8 mouse cellular contexts compared by ENCODE assay signal in genomic region chr13:46571961-46572647, GRCm38 (mm10).
A peak's percentile ranks its signal among the peaks of the same experiment; 100 is the strongest.
DNase-seq lines count a peak whose midpoint lies in the region; ATAC-seq lines count a peak whose summit lies in the region.

No protein-coding gene starts in this region.

- no peaks in the 10 kb centered on the region for H3K9me3 ChIP-seq in kidney, embryonic 16.5 days (ENCODE audit: low read length)
- H3K9me3 ChIP-seq in hindbrain, embryonic 13.5 days, result no peaks in the 10 kb centered on the region
- H3K9me3 ChIP-seq in lung, embryonic 15.5 days, result no peaks in the 10 kb centered on the region

- no peaks in the 10 kb centered on the region for H3K27me3 ChIP-seq in kidney, embryonic 16.5 days (ENCODE audit: insufficient read depth, low read length)
- no peaks in the 10 kb centered on the region for H3K27me3 ChIP-seq in hindbrain, embryonic 13.5 days
- no peaks in the 10 kb centered on the region for H3K27me3 ChIP-seq in lung, embryonic 15.5 days

- peak overlapping the region; percentile 34; the same call in 1 of the 2 replicates for H3K4me2 ChIP-seq in kidney, embryonic 16.5 days (replicated peaks; ENCODE audit: low read depth, low read length)
- no peak overlapping the region for H3K4me2 ChIP-seq in hindbrain, embryonic 13.5 days
- H3K4me2 ChIP-seq in lung, embryonic 15.5 days, result peak overlapping the region; percentile 48

- no peak overlapping the region for H3K27ac ChIP-seq in kidney, embryonic 16.5 days (ENCODE audit: low read length)
- H3K27ac ChIP-seq in hindbrain, embryonic 13.5 days, result 0 out of 2 replicates have a peak overlapping the region, but pooled peaks have one; percentile 18
- H3K27ac ChIP-seq in lung, embryonic 15.5 days, result peak overlapping the region; percentile 43; the same call in 1 of the 2 replicates

- WGBS in kidney, embryonic 16.5 days, result 45% methylated on average over 11 of the region's 11 CpGs
- WGBS in hindbrain, embryonic 13.5 days, result 68% methylated on average over 11 of the region's 11 CpGs
- WGBS in lung, embryonic 15.5 days, result 24% methylated on average over 11 of the region's 11 CpGs

- peak overlapping the region; percentile 11; the same call in 1 of the 2 replicates for H3K4me3 ChIP-seq in kidney, embryonic 16.5 days (ENCODE audit: low read length)
- no peak overlapping the region for H3K4me3 ChIP-seq in hindbrain, embryonic 13.5 days
- H3K4me3 ChIP-seq in lung, embryonic 15.5 days, result no peak overlapping the region; the same call in 1 of the 2 replicates

- no peak for DNase-seq in kidney, adult 18-20 months
- peak; percentile 62 for DNase-seq in cerebellum, adult 11 months
- DNase-seq in gastrocnemius, adult 18-20 months (ENCODE audit: low spot score), result peak; percentile 91
- DNase-seq in skeletal muscle tissue, adult 2 months (ENCODE audit: low read depth, low spot score), result peak; percentile 96
- no peak for DNase-seq in spleen, postnatal 10 days (ENCODE audit: low spot score in 2 of 2)

- H3K9ac ChIP-seq in kidney, embryonic 16.5 days (replicated peaks; ENCODE audit: low read length), result no peak overlapping the region
- no peak overlapping the region for H3K9ac ChIP-seq in hindbrain, embryonic 13.5 days
- H3K9ac ChIP-seq in lung, embryonic 15.5 days, result no peak overlapping the region

- ATAC-seq in kidney, embryonic 16.5 days (ENCODE audit: low FRiP score, low TSS enrichment), result no peak
- no peak for ATAC-seq in hindbrain, embryonic 13.5 days (ENCODE audit: low FRiP score)
- peak; percentile 82 for ATAC-seq in lung, embryonic 15.5 days (ENCODE audit: borderline replicate concordance, extremely low read depth, low FRiP score, low TSS enrichment)

- H3K4me1 ChIP-seq in kidney, embryonic 16.5 days (ENCODE audit: insufficient read depth, low read length), result peaks cover 29% of the 10 kb centered on the region
- peaks cover 32% of the 10 kb centered on the region for H3K4me1 ChIP-seq in hindbrain, embryonic 13.5 days (replicated peaks)
- peaks cover 10% of the 10 kb centered on the region for H3K4me1 ChIP-seq in lung, embryonic 15.5 days

- H3K36me3 ChIP-seq in kidney, embryonic 16.5 days (ENCODE audit: insufficient read depth, low read length), result no peaks in the 10 kb centered on the region
- no peaks in the 10 kb centered on the region for H3K36me3 ChIP-seq in hindbrain, embryonic 13.5 days
- H3K36me3 ChIP-seq in lung, embryonic 15.5 days, result no peaks in the 10 kb centered on the region

Comparison
In these comparisons a context has a peak if more than half of its experiments do, and no peak if none do; other contexts are left out.
1. DNase-seq: peak in cerebellum, adult 11 months (single experiment), gastrocnemius, adult 18-20 months (single experiment) and skeletal muscle tissue, adult 2 months (single experiment); none in kidney, adult 18-20 months (single experiment) and spleen, postnatal 10 days (0 of 2).